Mouse (Mus musculus) ES-Bruce4 (cell line): ENCODE data around the gene Cep89.
A peak's percentile ranks its signal among the peaks of the same experiment; 100 is the strongest.

Experiments used
- CTCF ChIP-seq: IDR thresholded peaks from one replicate; pipeline ENCODE4 v1.8.1; 2011; ENCODE audit warnings: low read depth, low read length
- EP300 ChIP-seq: IDR thresholded peaks from 2 replicates; pipeline ENCODE4 v1.6.1; 2011; ENCODE audit warnings: low read depth, low read length; ENCODE audit not compliant: insufficient read depth
- POLR2A ChIP-seq: IDR thresholded peaks from one replicate; pipeline ENCODE4 v1.8.1; 2011; ENCODE audit warnings: low read length; ENCODE audit not compliant: insufficient read depth

- TF ChIP-seq CTCF (peak; percentile 83), POLR2A (no peak), EP300 (no peak)
Observed at GRCm38 (mm10) chr7:35386525-35386952, 10.3 kb upstream of the Cep89 start.
